Mouse (Mus musculus) bone marrow macrophage, adult 2 months (primary cell): ENCODE results near the gene Fgd1. TPM values are rescaled to one million over a fixed set of nuclear protein-coding genes. Genes with fewer than 3 reads are reported as not detected.

ENCODE experiments used
- H3K27ac ChIP-seq: 2 replicates; pipeline ENCODE4 v1.5.1; 2012; ENCODE audit warnings: low read depth, low read length; ENCODE audit not compliant: insufficient read depth
- H3K4me1 ChIP-seq: 2 replicates; pipeline ENCODE4 v1.6.1; 2012; ENCODE audit warnings: low read length; ENCODE audit not compliant: control insufficient read depth, insufficient read depth
- H3K4me3 ChIP-seq: 2 replicates; pipeline ENCODE4 v1.5.1; 2012; ENCODE audit warnings: mild to moderate bottlenecking, low read length, moderate library complexity; ENCODE audit not compliant: insufficient read depth
- CTCF ChIP-seq: IDR thresholded peaks from 2 replicates; pipeline ENCODE4 v1.5.1; 2012; ENCODE audit warnings: low read depth, mild to moderate bottlenecking, low read length, moderate library complexity
- POLR2A ChIP-seq: IDR thresholded peaks from 2 replicates; pipeline ENCODE4 v1.6.1; 2012; ENCODE audit warnings: mild to moderate bottlenecking, low read depth, low read length, borderline replicate concordance
- polyA plus RNA-seq: library from polyadenylated mRNA; stranded (reverse); fragments of >200 nt; gene quantifications from 2 replicates; pipeline ENCODE4 v1.2.4, GENCODE M21; 2012; ENCODE audit not compliant: missing spikeins, insufficient read depth, insufficient read length

Fgd1 gene
- polyA plus RNA-seq, 1 experiment, result 0.34 TPM

GRCm38 (mm10) chrX:151132785-151133184 is 86.8 kb downstream of the Fgd1 start:
- no peak overlapping the region for H3K4me3 ChIP-seq
- H3K27ac ChIP-seq, result no peak overlapping the region
- no peaks in the 10 kb centered on the region for H3K4me1 ChIP-seq
- no peak for TF ChIP-seq CTCF
- no peak for TF ChIP-seq POLR2A

Other genes starting within 250 kb of the Fgd1 start
- gene Maged2, start 231.8 kb upstream of the Fgd1 start, polyA plus RNA-seq, result 15.7 and 17.4 TPM in 2 replicates
- gene Gnl3l, start 28.8 kb upstream of the Fgd1 start, polyA plus RNA-seq, result 11.1 and 11.5 TPM in 2 replicates
- gene Tsr2, start 50.4 kb downstream of the Fgd1 start, polyA plus RNA-seq, result 10.4 and 11.5 TPM in 2 replicates
- gene Wnk3, start 151.9 kb downstream of the Fgd1 start, polyA plus RNA-seq, result not detected in 2 replicates